Mouse (Mus musculus) midbrain, postnatal 0 days (tissue): ENCODE results near the gene Ldlrad1. TPM values are rescaled to one million over a fixed set of nuclear protein-coding genes. Genes with fewer than 3 reads are reported as not detected.
A peak's percentile ranks its signal among the peaks of the same experiment; 100 is the strongest.

Source experiments
- ATAC-seq: fragments of 200-750 bp; cut with Nextera tagmentation; 2 replicates; pipeline ENCODE4 v1.8.0; 2017; ENCODE audit warnings: moderate number of reproducible peaks, mild to moderate bottlenecking, moderate TSS enrichment, moderate library complexity; ENCODE audit not compliant: low FRiP score
- DNase-seq: peaks from one replicate; pipeline ENCODE4 v3.0.0-alpha.2; 2015; ENCODE audit warnings: low spot score
- H3K27ac ChIP-seq: fragments of 300-500 bp; sonication (generic); 2 replicates; pipeline ENCODE4 v1.5.1; 2014; ENCODE audit warnings: low read depth, mild to moderate bottlenecking, low read length, mixed read lengths
- H3K27me3 ChIP-seq: fragments of 300-500 bp; sonication (generic); 2 replicates; pipeline ENCODE4 v1.6.1; 2014; ENCODE audit warnings: low read length, control low read depth, mixed read lengths; ENCODE audit not compliant: insufficient read depth
- H3K36me3 ChIP-seq: fragments of 300-500 bp; sonication (generic); 2 replicates; pipeline ENCODE4 v1.6.1; 2014; ENCODE audit warnings: low read length, control low read depth, mixed read lengths; ENCODE audit not compliant: insufficient read depth
- H3K4me1 ChIP-seq: fragments of 300-500 bp; sonication (generic); 2 replicates; pipeline ENCODE4 v1.6.1; 2014; ENCODE audit warnings: mild to moderate bottlenecking, control low read depth, antibody characterized with exemption, low read length, mixed read lengths; ENCODE audit not compliant: insufficient read depth
- H3K4me2 ChIP-seq: fragments of 300-500 bp; sonication (generic); 2 replicates; pipeline ENCODE4 v1.6.1; 2014; ENCODE audit warnings: low read depth, mild to moderate bottlenecking, low read length, mixed read lengths; ENCODE audit not compliant: poor library complexity, severe bottlenecking
- H3K4me3 ChIP-seq: fragments of 300-500 bp; sonication (generic); 2 replicates; pipeline ENCODE4 v1.5.1; 2014; ENCODE audit warnings: low read depth, mild to moderate bottlenecking, low read length, moderate library complexity
- H3K9ac ChIP-seq: fragments of 300-500 bp; sonication (generic); replicated peaks from 2 replicates; pipeline ENCODE4 v1.6.1; 2014; ENCODE audit warnings: mild to moderate bottlenecking, low read length, moderate library complexity, mixed read lengths; ENCODE audit not compliant: poor library complexity, severe bottlenecking
- H3K9me3 ChIP-seq: fragments of 300-500 bp; sonication (generic); 2 replicates; pipeline ENCODE4 v1.6.1; 2016; ENCODE audit warnings: low read length, control low read depth
- CTCF ChIP-seq: IDR thresholded peaks from 2 replicates; pipeline ENCODE4 v1.5.1; 2016; ENCODE audit warnings: antibody characterized with exemption, mild to moderate bottlenecking
- WGBS: fragments of 180-500 bp; shearing (Covaris S2); extraction: QIAGEN DNeasy Blood & Tissue Kit; methylation state at CpG from one replicate; pipeline ENCODE4 v1.1.7; 2014; 5-methylcytosine and 5-hydroxymethylcytosine counted together
- polyA plus RNA-seq: library from polyadenylated mRNA; unstranded; fragments of >200 nt; fragmentation: Nextera tagmentation; extraction: Ambion mirVana; gene quantifications from 2 replicates; pipeline ENCODE4 v1.2.1, GENCODE M21; 2015
- total RNA-seq: library from RNA; depleted of rRNA; stranded (reverse); fragments of >200 nt; gene quantifications from 2 replicates; pipeline ENCODE4 v1.2.3, GENCODE M21; 2014

Gene Ldlrad1
- total and polyA plus RNA-seq, 2 experiments from 2014 or later, result not detected

DNA sequence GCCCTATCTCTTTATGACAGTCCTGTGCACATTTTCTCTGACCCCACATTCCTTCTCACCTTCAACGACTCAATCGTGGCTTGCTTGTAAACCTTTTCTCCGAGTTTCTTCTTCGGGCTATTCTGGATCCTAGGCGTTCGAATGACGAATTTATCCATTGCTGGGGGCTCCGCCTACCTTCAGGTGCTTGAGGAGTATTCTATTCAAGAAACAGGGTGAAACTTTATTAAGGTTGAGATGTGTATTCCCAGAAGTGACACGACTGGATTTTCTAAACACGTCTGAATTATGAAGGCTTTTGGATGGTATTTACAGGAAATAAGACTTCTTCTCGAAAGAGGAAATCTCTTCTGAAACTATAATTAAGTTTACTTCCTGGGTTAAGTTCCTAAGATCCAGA lies 31.5 kb upstream of the Ldlrad1 start:
- peaks cover 7% of the 10 kb centered on the region; the same call in 1 of the 2 replicates for H3K4me1 ChIP-seq
- 52% methylated on average over 11 of the region's 11 CpGs for WGBS

DNA sequence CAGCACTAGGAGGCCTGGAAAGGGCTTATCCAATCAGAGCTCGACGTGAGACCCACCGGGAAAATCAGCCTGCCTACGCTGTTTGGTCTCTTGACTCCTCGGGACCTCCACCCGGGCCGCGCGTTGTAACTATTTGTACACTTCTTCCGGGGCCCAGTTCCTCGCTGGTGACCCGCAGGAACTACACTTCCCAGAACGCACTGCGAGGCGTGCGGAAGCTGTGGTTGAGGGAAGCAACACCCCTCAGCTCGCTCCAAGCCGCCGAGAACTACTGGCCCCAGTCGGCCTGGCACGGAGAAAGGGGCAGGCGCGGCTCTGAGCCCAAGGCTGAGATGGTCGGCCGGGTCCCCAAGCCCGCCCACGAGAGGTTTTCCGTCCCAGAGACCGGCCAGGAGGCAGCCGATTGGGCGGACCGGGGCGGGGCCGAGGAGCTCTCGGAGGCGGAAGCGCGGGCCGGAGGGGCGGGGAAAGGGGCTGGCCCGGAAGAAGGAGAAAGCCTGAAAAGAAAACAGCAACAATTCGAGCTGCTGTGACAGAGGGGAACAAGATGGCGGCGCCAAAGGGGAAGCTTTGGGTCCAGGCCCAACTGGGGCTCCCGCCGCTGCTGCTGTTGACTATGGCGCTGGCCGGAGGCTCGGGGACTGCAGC lies 30.7 kb upstream of the Ldlrad1 start, which contains the start of gene Tmem59:
Tmem59 (plus strand) TSS at position 218 of the 648 bp plus-strand sequence.
- H3K36me3 ChIP-seq, result peaks cover 5% of the 10 kb centered on the region
- peak; percentile 96 for DNase-seq
- H3K27ac ChIP-seq, result peak within 1 kb of the TSS; percentile 96
- H3K9me3 ChIP-seq, result no peaks in the 10 kb centered on the region
- WGBS, result 1% methylated on average over 49 of the region's 49 CpGs
- H3K9ac ChIP-seq, result peak within 1 kb of the TSS; percentile 80
- peak; percentile 96 for ATAC-seq
- H3K4me1 ChIP-seq, result peaks cover 7% of the 10 kb centered on the region; the same call in 1 of the 2 replicates
- H3K27me3 ChIP-seq, result no peaks in the 10 kb centered on the region
- H3K4me3 ChIP-seq, result peak within 1 kb of the TSS; percentile 95
- H3K4me2 ChIP-seq, result peak within 1 kb of the TSS; percentile 53
- no peak for TF ChIP-seq CTCF

More for the DNA sequence above, 31.5 kb upstream of the Ldlrad1 start:
- Histone ChIP-seq H3K27me3 (no peaks in the 10 kb centered on the region), H3K4me3 (peak overlapping the region; percentile 95), H3K9me3 (no peaks in the 10 kb centered on the region), H3K4me2 (peak overlapping the region; percentile 53), H3K9ac (peak overlapping the region; percentile 80; the same call in 1 of the 2 replicates), H3K27ac (peak overlapping the region; percentile 96), H3K36me3 (peaks cover 8% of the 10 kb centered on the region)
- ATAC-seq (no peak), DNase-seq (no peak)
- TF ChIP-seq CTCF, result no peak

DNA sequence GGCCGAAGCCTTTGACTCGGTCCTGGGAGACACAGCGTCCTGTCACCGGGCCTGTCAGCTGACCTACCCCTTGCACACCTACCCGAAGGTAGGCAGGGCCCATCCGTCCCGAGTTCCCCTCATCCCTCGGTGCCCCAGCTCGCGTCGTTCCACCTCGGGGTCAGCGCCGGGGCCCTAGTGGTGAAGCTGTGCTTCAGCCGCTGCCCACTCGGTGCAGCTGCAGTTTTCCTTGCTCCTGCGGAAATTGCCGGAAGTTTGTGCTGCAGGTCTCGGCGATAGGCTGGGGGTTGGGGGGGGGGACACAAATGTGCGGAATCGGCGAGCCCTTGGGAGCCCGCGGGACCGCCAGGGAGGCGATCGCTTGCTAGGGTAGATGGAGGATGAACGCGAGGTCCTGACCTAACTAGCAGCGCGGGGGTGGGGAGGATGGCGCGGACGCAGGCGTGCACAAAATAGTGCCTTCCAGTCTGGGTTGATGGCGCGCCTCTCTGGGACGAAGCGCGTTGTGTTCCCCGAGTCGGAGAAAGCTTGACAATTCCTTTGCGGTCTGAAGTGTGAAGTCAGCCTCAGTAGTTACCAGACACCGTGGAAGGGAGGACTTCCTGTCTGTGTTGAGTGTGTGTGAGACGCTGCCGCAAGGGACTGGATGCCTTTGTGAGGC lies 30.0 kb upstream of the Ldlrad1 start, which contains the start of gene Tceanc2:
Tceanc2 (minus strand) TSS at position 287 of the 661 bp plus-strand sequence.
- peak; percentile 46 for TF ChIP-seq CTCF
- Histone ChIP-seq H3K4me3 (peak within 1 kb of the TSS; percentile 95), H3K4me1 (peaks cover 7% of the 10 kb centered on the region; the same call in 1 of the 2 replicates), H3K4me2 (peak within 1 kb of the TSS; percentile 53), H3K36me3 (peaks cover 3% of the 10 kb centered on the region; the same call in 1 of the 2 replicates), H3K27me3 (no peaks in the 10 kb centered on the region), H3K9ac (peak within 1 kb of the TSS; percentile 80), H3K27ac (peak within 1 kb of the TSS; percentile 96), H3K9me3 (no peaks in the 10 kb centered on the region)
- DNase-seq (peak; percentile 36), ATAC-seq (peak; percentile 73; the same call in 1 of the 2 replicates)
- 1% methylated on average over 46 of the region's 47 CpGs for WGBS

DNA sequence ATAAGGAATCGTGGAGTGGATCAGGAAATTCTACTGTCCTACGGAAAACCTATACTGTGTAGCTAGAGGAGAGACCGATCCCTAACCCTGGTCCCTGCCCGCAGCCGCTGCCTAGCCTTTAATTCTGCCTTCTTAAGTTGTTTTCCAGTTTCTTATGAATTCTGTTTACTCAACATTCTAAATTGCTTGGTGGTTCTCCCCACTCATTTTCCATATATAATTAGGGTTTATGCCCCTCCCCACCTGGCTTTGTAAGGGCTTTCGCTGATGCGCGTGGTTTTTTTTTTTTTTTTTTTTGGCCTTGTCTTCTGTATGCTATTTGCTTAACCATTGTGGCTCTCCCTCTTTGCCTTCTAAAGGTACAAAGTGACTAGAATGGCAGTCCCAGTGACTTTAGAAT lies 29.4 kb upstream of the Ldlrad1 start:
- peaks cover 3% of the 10 kb centered on the region; the same call in 1 of the 2 replicates for H3K36me3 ChIP-seq
- no peaks in the 10 kb centered on the region for H3K27me3 ChIP-seq
- DNase-seq, result no peak
- peaks cover 7% of the 10 kb centered on the region; the same call in 1 of the 2 replicates for H3K4me1 ChIP-seq
- peak overlapping the region; percentile 96 for H3K27ac ChIP-seq
- WGBS, result under 1% methylated on average over 8 of the region's 8 CpGs
- no peaks in the 10 kb centered on the region for H3K9me3 ChIP-seq
- H3K4me3 ChIP-seq, result peak overlapping the region; percentile 95
- H3K9ac ChIP-seq, result peak overlapping the region; percentile 80
- peak overlapping the region; percentile 53 for H3K4me2 ChIP-seq
- TF ChIP-seq CTCF, result no peak
- no peak for ATAC-seq

DNA sequence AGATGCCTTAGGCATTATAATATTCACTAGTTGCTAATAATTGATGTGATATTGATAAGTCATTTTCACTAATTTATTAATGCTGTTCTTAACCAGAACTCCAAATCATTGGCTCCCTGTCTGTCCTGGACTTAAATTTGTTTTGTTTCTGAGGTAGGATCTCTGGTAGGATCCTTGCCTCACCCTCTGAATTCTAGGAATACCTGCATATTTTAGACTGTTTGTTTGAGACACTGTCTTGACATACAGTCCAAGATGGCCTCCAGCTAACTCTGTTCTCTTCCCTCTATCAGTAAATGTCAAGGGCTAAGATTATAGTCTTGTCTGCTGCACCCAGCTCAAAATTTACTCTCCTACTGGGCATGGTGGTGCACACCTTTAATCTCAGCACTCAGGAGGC lies 28.2 kb upstream of the Ldlrad1 start:
- no peak for ATAC-seq
- Histone ChIP-seq H3K4me3 (no peak overlapping the region), H3K9me3 (no peaks in the 10 kb centered on the region), H3K36me3 (no peaks in the 10 kb centered on the region), H3K9ac (no peak overlapping the region), H3K4me2 (0 out of 2 replicates have a peak overlapping the region, but pooled peaks have one; percentile 53), H3K27me3 (no peaks in the 10 kb centered on the region), H3K27ac (no peak overlapping the region), H3K4me1 (peaks cover 7% of the 10 kb centered on the region; the same call in 1 of the 2 replicates)
- TF ChIP-seq CTCF, result no peak
- no peak for DNase-seq
